Mouse (Mus musculus) Muller cell, postnatal 12 days (primary cell): ENCODE measurements around the gene Frem3.

Experiments used
- DNase-seq: peaks from one replicate; pipeline ENCODE4 v3.0.0-alpha.2; 2015; ENCODE audit errors: inconsistent ontology term

The Frem3 gene

DNA sequence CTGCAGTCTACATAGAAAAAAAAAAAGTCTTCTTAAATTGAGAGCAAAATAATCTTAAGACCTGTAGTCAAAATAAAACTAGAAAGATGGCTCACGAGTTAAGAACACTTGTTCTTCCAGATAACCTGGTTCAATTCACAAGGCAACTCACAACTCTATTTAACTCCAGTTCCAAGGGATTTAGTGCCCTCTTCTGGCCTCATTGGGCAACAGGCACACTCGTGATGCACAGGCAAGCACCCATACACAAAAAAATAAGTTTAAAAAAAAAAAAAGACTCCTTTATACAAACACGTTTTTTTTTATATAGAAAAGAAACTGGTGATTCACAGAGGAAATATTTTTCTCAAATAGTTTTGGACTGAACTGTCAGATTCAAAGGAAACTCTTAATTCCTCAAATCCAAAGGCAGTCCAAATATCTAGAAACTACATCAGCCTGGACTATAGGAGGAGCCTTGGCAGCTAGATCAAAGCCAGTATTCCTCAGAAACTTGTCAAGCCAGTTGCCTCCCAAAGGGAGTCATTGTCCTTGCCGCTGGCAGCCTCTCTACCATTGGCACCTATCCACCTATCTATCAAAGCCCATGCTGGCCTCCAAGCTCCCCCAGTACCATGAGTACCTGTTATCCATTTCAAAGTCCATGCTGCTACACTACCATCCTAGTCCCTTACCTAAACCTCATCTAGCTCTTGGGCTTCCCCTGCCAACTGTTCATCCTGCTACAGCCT is 100.0 kb downstream of the Frem3 start:
- peak; percentile 89 for DNase-seq

DNA sequence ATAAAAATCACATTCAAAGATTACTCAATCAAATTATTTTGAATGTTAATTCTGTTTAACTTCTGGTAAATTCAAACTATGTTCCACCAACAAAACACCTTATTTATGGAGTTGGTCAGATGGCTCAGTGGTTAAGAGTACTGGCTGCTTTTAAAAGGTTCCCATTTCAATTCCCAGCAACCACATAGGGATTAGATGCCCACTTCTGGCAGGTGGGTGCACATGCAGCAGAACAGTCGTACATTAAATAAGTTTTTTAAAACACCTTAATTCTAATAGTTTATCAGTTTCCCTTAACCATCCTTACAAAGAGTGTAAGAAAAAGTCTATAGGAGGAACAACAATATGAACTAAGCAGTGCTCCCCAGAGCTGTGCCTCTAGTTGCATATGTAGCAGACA is 103.6 kb downstream of the Frem3 start:
- no peak for DNase-seq

DNA sequence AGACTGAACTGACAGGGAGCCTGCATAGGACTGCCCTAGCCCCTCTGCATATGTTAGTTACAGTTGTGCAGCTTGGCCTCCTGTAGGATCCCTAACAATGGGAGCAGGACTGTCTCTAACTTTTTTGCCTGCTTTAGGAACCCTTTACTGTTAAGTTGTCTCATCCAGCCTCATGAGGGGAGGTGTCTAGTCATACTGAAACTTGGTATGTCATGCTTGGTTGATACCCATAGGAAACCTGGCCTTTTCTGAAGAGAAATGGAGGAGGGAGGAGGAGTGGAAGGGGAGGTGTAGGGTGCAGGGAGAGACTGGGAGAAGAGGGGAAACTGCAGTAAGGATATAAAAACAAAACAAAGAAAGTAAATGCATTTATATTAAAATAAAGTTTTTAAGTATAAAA is 121.4 kb downstream of the Frem3 start:
- no peak for DNase-seq

DNA sequence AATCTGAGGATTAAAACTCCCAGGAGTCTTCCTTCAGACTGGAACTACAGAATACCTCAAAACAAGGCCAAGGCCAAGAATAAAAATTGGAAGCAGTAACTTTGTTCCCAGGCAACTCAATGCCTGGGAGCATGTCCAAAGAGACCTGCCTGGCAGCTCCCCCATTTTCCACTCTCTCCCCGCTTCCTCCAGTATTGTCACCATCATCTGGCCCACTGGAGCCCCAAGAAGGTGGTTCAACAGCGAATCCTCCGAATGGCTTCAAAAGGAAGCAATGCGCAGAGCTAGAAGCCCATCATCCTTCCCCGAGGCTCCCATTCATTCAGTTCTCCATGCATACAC is 127.1 kb downstream of the Frem3 start:
- DNase-seq, result peak; percentile 60

DNA sequence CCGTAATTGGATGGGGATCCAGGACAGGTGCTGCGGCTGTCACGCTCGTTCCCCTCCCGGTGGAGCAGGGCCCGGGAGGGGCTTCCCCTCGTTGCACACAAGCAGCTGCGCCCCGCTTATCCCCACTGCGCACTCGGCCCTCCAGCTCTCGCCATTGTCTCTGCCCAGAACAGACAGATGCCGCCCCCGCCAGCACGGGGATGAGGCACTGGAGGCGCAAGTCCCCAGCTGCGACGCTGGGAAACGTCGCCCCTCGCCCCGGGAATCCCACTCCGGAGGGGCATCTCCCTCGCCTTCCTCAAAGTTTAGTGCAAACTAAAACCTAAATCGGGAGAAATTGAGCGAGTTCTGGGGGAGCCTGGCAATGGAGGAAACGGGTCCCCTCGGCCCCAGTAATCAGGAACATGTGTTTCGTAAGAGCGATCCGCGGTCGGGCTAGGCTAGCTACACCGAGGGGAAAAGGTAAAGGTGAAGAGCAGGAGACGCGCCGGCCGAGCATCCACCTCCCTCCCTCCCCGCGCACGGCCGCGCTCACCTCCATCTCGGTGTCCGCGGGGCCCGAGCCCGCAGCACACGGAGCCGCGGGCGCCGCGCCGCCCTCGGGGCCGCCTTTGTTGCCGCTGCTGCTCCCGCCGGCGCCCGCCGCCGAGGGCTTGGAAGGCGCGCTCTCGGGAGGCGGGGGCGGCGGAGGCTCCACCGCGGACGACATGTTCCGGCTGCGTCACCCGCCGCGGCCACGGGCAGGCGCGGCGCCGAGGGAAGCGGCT is 127.7 kb downstream of the Frem3 start:
- DNase-seq, result no peak

DNA sequence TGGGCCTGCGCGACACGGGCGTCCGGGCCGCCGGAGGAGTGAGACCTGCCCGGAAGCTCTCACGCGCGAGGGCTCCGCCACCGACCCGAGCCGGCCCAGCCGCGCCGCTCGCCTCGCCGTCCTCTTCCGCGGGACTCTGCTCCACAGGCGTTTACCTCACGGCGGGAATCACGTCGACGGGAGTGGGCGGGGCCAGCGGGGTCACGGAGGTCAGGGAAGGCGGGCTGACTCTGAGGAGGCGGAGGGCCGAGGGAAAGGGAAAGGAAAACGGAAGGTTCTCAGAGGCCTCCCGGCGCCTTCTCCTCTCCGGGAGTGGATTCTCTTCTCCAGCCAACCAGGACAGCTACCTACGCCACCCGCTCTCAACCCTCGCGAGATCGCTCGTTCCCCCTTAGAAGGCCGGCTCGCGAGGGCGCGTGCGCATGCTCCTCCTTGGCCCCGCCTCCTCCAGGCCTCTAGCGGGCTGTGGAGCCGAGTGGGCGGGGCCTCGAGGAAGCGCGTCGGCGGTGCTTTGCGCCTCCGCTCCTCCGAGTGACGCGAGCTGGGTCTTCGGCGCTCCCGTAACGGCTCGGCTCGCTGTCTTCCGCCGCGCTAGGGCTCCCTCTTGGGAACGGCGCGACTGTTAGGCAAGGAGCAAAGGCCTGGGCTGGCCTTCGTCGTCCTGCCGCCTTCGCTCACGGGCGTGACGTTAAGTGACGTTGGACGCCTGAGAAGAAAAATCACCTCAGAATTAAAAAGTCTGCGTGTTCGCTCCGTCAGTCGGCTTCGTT is 128.5 kb downstream of the Frem3 start, which contains the start of gene Smarca5:
Smarca5 (minus strand) TSS at position 343 of the 770 bp plus-strand sequence.
- peak; percentile 95 for DNase-seq

DNA sequence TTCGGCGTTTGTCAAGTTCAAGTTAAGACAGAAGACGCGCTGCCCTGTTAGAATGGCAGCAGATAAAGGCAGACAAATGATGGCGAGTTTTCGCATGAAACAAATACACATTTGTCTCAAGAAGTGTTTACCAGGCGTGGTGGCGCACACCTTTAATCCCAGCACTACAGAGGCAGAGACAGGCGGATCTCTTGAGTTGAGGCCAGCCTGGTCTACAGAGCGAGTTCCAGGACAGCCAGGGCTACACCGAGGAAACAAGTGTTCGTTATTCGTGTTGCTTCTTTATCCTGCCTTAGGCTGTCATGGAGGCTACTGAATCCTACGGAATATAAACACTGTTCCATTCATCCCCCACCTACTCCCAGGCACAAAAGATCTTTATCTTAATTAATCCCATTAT is 129.1 kb downstream of the Frem3 start:
- no peak for DNase-seq
